Mouse (Mus musculus) frontal cortex, adult 2 months (tissue): ENCODE measurements around the gene Cox4i2. TPM values are rescaled to one million over a fixed set of nuclear protein-coding genes. Genes with fewer than 3 reads are reported as not detected.

Experiments used
- DNase-seq, 2 experiments: peaks; one replicate each; pipeline ENCODE4 v3.0.0; 2022; ENCODE audit warnings: low spot score in 1 of 2; ENCODE audit errors: extremely low spot score in 1 of 2
- polyA plus RNA-seq: library from polyadenylated mRNA; depleted of rRNA; stranded (reverse); fragments of >200 nt; gene quantifications from 2 replicates; pipeline ENCODE4 v1.2.3, GENCODE M21; 2012

Gene Cox4i2
- polyA plus RNA-seq, 1 experiment = 7.6 TPM

DNA sequence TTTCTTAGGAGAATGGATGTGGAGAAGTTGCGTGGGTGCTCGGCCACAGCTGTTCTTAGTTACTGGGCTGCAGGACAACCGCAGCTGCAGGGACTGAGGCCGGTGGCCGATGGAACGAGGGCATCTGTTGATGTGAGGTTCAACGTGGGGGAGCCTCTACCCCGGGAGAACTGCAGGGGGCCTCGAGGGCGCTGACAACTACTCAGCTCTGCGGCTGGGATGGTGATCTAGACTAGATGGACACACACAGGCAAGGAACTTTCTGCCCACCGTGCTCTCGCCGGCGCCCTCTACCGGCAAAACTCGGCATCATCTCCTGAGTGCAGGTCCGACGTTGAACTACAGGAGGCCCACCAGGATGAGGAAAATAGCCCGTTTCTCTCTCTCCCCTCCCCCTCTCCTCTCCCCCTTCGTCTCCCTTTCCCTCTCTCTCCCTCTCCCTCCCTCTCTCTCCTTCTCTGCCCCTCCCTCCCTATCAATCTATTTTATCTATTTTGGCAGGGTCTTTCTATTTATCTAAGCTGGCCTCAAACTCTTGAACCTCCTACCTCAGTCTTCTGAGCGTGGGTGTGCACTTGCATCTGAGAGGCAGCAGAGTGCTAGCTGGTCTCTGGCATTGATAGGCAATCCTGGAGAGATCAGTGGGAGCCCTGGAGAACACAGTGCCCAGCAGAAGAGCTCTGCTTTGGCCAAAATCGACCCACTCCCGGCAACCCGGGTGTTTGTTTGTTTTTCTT is 12.6 kb downstream of the Cox4i2 start:
- DNase-seq = peak; percentile 59 to 93

DNA sequence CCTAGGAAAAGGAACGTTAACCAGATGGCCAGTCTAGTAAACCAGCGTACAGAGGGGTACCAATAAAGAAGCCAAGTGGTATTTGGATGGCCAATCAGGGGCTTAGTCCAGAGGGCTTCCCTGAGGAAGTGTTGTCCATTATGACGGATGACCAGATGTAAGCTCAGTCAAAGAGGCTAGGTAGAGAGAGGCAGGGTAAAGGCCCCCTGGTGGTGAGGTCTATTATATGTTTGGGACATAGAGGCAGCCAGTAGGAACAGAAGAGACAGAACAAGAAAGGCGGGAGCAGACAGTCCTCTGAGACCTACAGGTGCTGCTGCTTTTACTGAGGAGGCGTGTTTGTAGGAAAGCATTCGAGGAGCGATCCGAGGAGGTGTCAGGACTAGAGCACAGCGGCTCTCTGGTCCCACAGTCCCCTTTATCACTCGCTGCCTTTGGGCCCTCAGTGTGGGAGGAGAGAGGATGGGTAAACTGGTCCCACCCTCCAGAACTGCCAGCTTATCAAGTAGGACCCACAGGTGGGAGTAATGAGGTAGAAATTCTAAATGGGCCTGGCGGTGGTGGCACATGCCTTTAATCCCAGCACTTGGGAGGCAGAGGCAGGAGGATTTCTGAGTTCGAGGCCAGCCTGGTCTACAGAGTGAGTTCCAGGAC is 13.8 kb downstream of the Cox4i2 start:
- peak in 1 of 2 experiments; percentile 41 for DNase-seq

DNA sequence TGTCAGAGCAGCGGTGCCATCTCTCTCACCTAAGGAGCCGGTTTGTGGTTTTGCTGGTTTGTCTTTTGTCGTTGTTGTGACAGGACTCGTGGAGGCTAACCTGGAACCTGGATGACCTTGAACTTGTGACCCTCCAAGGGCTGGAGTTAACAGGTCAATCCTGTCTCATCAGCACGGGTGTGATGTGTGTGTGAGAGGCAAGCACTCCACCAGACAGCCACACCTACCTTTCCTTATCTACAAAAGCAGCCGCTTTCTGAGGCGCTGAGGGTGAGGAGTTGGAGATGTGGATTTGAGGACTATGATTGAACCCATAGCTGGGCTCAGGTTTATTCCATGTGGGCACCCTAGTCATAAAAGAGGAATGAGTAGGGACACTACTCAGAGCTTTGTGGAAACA is 15.7 kb downstream of the Cox4i2 start:
- no peak for DNase-seq

DNA sequence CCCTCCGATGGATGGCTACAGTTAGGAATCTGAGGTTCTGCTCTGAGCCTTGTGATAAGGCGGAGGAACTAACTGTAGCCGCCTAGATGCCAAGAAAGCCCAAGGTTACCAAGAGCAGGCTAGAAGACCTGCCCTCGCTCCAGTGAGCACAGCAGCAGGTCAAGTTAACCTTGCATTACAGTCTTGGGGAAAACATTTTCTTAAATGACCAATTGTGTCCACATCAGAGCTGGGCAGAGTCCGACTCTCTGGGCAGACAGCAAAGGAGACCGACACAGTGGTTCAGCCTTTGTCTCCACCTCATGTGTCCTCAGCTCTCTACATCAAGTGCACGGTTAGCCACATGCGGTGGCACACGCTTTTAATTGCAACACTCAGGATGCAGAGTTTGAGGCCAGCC is 17.6 kb downstream of the Cox4i2 start:
- DNase-seq = no peak

DNA sequence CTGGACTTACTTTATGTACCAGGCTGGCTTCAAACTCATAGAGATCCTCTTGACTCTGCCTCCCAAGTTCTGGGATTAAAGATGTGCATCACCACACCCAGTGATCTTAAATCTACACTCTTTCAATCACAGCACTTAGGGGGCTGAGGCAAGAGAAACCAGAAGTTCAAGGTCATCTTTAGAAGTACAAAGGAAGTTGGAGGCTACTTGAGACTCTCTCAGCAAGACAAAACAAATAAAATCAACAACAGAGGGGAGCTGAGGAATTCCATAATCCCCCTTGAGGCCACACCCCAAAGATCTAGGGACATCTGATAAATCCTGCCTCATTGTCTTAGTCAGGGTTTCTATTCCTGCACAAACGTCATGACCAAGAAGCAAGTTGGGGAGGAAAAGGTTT is 18.3 kb downstream of the Cox4i2 start:
- DNase-seq = no peak

DNA sequence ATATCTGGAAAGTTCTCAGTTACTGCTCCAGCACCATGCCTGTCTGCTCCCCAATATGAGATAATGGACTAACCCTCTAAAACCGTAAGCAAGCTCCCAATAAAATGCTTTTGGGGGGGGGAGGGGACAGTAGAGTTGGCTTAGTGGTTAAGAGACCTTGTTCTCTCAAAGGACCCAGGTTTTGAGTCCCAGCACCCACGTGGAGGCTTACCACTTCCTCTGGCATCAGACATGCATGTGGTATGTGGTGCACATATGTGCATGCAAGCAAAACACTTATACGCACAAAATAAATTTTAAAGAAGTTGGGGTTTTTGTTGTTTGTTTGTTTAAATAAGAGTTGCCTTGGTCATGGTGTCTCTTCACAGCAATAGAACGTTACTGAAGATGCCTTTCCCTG is 21.4 kb downstream of the Cox4i2 start:
- no peak for DNase-seq

DNA sequence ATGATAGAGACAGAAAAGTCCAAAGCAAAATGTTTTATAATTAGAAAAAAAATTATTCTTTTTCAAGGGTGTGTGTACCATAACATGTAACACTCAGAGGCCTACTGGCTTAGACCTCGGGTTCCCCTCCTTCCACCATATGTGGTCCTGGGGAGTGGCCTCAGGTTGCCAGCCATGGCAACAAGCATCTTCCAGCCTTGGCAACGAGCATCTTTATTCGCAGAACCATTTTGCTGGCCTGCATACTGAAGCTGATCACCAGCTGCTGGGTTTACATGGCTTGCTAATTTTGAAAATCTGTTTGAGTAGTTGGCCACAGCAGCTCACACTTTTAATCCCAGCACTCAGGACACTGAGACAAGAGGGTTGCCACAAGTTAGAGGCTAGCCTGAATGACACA is 22.0 kb downstream of the Cox4i2 start:
- DNase-seq = no peak

DNA sequence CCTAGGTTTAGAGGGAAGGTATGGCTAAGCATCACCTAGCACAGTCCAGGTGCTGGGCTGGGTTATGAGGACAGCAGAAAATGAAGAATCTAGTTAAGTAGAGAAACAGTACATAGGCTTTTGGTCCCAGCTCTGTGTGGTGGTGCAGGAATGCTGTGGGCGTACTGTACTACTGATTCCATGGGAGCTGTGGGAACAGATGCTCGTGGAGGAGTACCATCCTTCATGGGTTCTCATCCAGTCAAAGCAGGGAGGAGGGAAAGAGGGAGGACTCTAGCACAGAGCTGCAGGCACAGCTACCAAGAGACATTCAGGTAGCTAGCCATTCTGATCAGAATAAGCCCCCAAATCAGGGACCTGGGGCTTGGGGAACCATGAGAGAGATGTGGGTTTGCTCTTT is 22.5 kb downstream of the Cox4i2 start:
- DNase-seq = peak; percentile 84 to 86

DNA sequence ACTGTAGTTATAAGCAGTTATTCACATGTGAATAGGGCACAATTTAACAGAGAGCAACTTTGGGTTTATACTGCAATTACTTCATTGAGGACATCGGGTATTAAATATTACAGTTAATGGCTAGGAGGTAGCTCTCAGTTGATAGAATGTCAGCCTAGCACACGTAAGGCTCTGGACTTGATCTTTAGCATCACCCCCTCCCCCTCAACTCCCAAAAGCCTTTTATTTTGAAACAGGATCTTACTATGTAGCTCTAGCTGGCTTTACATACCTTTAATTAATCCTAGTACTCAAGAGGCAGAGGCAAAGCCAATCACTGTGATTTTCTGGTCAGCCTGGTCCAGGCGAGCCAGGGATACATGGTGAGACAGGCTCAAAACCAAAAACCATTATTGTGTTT is 23.1 kb downstream of the Cox4i2 start:
- no peak for DNase-seq

DNA sequence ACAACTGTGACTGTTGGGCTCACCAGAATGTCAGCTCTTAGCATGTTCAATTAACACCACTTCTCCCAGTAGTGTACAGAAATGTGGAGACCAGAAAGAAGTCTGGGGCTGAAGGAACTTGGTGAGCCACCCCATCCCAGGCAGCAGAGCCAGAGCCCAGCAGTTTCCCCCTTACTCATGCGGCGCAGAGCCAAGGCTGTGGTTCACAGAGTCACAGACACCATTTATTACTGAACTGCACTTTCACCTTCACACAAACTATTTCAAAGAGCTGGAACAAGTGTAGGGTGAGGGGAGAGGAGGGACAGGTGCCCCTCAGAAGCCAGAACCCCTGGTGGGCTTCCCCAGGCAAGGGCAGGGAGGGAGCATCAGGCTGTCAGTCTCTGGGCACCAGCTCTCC is 26.5 kb downstream of the Cox4i2 start:
- no peak for DNase-seq

DNA sequence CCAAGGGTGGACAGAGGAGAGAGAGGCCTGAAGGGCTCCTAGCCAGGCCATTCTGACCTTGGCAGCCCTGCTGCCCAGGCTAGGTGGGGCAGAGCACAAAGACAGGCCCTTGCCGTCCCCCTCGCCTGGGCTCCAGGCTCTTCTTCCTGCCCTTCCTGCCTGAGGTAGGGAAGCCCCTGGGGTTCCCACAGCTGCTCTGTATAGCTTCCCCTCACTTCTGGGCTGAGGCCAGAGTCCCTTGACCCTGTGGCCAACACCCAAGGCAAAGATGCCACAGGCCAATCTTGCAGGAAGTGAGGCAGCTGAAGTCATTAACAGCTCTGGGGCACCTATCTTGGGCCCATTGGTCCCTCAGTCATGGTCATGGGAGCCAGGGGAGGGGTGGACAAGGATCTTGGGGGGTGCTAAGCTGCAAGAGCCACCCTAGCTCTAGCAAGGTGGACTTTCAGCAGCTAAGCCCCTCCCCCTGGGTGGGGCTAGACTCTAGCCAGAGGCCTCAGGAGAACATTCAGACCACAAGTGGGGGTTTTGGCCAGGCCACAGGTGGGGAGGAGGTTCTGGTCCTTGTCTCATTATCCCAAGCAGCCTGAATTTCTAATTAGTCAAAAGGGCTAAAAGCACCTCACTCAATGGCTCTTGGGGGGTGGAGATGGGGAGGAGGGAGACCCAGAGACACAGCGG is 27.2 kb downstream of the Cox4i2 start:
- DNase-seq = no peak

DNA sequence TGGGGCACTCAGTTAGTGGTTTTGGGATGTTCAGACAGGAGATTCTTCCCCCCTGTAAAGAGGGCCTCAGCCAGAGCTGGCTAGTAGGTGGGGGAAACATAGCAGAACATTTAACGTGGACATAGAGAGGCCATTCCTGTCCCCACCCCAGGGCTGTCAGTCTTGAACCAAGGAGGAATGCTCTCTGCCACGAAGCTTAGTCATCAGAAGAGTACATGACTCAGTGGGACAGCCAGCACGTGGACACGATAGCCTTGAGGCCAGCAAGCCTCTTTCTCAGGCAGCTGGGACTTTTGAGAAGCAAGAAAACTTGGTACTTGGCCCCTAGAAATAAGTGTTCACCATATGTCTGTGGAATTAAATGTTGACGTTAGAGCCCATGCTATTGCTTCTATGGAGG is 28.7 kb downstream of the Cox4i2 start:
- no peak for DNase-seq

DNA sequence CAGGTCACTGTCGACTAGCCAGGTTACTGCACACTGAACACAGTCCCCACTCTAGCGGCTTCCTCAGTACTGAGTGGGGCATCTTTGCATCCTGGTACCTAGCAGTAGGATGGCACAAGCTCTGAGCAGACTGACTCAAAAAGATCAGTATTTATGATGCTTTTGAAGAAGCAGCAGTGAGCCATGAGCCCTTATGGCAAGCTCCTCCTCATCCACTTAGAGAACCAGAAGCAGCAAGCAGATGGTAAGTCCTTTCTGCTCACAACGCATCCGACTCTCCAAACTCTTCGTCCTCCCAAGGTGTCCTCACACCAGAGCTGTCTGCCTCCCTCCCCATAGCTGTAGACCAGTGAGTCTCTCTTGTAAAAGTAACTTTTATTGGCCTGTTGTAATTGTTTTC is 29.3 kb downstream of the Cox4i2 start:
- no peak for DNase-seq

DNA sequence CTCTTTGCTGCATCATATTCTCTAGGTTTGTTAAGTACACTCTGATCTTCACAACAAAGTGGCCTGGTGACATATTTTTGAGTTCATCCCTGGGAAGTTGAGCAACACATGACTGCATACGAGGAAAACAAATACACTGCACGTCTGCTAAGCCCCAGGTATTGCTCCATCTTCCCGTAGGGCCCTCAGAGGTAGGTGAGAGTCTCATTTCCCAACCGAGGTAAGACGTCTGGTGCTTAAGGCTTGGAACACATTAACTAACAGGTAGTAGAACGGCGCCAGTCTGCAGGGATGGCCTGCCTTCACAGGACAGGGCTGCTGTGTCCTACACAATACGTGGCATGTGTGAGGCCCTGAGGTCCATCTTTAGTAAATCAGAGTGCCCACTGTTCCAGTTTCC is 30.7 kb downstream of the Cox4i2 start:
- no peak for DNase-seq

DNA sequence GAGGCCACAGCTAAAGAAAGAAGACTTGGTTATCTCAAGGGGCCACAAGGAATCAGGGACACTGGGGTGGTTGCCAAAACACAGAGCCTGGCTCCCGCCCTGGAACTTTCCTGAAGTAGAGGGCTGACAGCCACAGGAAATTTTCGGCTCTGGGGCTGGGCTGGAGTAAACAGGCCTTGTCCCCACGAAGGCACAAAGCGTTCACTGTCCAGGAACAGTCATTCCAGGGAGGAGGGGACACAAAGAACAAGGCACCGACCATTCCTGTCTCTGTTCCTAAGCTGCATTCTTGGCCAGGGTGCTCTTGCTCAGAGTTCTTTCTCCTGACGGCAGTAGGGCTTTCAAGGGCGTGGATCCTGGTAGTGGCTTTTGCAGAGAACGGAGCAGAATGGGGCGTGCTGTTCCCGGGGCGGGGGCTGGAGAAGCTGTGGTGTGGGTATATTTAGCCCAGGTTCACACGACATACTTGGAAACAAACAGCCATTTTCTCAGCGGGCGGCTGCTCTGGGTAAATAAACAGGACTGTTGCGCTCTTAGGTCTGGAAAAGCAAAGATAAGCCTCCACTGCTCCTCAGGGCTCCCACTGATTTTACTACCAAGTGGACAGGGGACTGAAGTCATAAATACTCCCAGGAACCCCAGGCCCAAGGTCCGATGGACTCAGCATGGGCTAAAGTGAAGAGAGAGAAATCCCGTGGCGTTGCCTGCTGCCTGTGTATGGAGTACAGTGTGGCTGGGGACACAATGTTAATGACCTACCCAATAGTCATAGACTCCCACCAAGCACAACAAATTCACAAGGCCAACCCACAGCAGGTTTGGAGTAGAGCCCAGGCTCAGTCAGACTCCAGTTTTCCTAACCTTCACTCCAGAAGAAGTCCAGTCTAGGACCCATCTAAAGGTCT is 31.7 kb downstream of the Cox4i2 start:
- peak; percentile 78 to 82 for DNase-seq

DNA sequence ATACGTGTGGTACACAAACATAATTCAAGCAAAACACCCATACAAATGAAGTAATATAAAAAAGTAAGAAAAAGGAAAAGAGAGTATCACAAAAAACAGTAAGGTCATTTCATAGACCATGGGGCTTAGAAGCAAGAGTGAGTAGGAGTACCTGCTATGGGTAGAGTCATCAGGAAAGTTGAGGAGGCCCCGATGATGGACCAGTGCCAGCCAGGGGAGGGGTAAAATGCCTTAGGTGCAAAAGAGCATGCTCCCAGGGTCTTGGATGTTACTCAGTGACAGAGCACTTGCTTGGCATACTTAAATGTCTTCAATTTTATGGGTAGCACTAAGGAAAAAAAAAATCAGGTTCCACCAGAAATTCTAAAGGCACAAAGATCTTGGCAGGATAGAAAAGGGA is 33.2 kb downstream of the Cox4i2 start:
- no peak for DNase-seq

DNA sequence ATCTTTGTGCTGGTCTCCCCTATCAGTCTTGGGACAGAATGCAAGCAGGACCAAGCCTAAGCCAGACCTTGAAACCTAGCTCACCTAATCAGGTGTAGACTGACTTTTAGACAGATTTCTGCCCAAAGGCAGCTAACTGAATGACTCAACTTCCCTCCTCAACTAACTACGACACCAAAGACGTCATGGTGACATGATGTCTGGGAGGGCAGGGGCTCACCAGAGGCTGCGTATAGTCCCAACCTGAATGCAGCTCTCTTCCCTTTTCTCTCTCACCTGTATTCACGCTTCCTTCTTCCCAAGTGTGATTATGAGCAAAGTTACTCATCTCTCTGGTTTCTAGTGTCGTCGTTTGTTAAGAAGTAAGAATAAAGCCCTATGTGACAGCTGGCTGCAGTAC is 33.6 kb downstream of the Cox4i2 start:
- no peak for DNase-seq

DNA sequence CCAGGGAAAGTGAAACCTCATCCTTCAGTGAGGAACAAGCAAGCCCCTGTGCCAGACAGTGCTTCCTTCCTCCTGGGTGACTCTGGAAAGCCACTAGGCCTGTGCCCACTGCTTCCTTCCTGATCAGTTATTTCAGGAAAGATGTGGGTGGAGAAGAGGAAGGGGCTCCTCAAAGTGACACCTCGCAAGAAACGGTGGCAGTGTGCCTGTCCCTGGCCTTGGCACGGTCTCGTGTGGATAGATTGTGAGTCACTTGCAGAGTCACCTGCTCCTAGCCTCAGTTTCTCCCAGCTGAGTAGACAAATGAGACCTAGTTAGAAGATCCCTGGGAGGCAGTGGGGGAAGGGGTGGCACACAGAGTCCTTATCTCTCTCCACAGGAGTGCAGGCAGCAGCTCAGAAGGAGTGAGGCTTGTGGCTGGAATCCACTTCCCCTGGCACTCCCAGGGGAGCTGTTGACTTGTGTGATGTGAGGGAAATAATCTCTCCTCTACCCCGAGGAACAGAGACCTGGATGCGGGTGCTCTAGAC is 35.0 kb downstream of the Cox4i2 start:
- DNase-seq = peak in 1 of 2 experiments; percentile 72

DNA sequence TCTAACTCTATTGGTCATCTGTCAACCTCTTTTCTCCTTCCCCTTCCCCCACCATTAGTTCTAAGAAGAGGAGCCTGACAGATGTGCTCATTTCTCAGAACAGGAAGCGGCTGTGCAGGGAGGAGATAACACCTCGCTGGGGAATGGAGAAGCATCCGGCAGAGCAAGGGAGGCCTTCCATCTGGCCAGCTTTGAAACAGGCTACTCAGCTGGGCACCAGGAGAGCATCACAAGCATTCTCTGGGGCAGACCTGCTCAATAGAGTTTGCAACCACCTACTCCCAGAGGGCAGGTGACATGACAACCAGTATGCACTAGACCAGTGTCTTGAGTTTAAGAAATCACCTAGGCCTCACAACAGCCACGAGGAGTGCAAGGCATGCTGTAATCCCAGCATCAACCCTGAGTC is 35.6 kb downstream of the Cox4i2 start:
- DNase-seq = peak in 1 of 2 experiments; percentile 35

DNA sequence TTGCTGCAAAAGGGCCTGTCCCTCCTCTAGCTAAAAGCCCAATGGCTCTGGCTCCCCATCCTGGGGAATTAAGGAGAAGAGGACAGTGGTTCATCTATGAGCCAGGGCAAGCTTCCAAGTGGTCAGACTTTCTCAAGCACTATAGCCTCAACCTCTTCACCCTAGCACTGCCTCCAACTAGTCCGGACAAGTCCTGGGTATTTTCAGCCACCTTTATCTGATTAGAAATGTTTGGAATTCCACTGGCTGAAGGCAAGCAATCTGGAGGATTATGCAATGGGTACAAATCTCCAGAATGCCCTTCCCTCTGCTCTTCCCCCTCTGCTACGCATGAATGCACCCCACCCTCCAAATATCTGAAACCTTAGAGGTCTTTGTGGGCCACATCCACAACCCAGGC is 38.5 kb downstream of the Cox4i2 start:
- no peak for DNase-seq

DNA sequence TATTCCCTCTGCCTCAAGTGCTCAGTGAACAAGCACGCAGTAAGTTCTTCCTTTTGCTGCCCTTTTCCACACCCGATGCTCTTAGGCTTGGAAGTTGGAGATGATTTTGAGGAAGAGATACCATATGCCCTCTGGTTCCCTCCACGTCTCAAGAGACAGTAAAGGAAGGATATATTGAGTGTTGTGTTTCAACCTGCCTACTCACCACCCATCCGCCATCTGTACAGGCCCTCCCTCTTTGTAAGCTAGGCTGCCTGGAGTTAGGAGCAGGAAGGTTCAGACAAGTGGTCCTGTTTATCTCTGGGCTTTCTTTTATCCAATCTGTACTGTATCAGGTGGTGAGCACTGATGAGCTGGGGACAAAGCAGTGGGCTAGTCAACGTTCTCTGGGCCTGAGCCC is 39.4 kb downstream of the Cox4i2 start:
- peak in 1 of 2 experiments; percentile 55 for DNase-seq
